Mouse (Mus musculus): Measurements from ENCODE around the gene Atad5.
"Not testable (repeated sequence)": the region's sequence is repeated elsewhere in the genome, so short reads cannot be mapped to it uniquely, and the experiment has no call there.

Atad5 gene

DNA sequence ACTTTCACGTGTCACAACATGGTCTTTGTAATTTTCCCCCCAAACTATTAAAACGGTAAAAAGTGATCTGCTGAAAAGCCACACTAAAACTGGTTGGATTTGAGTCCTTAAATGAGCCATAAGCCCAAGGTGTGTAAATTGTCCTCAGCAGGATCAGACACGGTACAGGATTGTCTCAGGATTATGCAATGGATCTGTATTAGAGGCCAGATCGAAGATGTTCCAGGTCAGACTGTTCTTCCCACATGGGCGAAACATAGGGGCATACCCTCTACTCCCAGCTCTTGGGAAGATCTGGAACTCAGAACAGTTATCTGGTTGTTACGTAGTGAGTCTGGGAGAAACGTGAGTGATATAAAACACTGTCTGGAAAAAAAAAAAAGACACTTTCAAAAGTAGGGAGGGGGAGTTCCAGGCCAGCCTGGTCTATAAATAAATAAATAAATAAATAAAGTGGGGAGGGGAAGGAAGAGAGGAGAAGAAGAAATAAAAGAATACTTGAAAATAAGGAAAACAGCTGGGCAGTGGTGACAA lies 7.3 kb upstream of the Atad5 start:
- no peak for DNase-seq (ENCODE audit: low spot score)

DNA sequence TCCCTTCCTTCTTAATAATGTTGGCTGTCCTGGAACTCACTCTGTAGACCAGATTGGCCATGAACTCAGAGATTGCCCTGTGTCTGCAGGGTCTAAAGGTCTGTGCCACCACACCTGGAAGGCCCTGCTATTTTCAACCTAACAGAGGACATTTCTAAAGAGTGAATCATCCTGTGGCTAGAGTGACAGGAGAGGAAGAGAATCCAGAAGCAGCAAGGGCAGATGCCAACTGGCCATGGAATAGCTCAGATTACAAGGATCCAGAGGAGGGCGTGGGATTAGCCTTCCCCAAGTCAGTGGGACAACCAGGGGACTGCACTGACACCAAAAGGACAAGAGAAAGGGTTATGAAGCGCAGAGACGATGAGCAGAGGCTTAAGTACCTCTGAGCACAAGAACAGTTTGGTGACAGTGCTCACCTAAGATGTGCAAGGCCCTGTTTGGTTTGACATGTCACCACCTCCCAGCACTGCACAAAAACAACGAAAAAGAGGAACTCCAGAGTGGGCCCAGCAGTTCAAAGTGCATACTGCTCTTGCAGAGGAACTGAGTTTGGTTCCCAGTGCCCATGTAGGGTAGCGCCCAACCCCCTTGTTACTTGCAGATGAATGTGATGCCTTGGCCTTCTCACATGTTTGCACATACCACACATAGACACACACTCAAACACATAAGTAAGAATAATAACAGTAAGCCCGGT lies 3.7 kb upstream of the Atad5 start:
- no peak for DNase-seq (ENCODE audit: low spot score)

- DNase-seq (ENCODE audit: low spot score) = peak; percentile 26
These were observed 2.4 kb upstream of the Atad5 start for GRCm38 (mm10) chr11:80086844-80087243.

- DNase-seq (ENCODE audit: low spot score) = no peak
These were observed 616 bp downstream of the Atad5 start for GRCm38 (mm10) chr11:80089817-80090214.

DNA sequence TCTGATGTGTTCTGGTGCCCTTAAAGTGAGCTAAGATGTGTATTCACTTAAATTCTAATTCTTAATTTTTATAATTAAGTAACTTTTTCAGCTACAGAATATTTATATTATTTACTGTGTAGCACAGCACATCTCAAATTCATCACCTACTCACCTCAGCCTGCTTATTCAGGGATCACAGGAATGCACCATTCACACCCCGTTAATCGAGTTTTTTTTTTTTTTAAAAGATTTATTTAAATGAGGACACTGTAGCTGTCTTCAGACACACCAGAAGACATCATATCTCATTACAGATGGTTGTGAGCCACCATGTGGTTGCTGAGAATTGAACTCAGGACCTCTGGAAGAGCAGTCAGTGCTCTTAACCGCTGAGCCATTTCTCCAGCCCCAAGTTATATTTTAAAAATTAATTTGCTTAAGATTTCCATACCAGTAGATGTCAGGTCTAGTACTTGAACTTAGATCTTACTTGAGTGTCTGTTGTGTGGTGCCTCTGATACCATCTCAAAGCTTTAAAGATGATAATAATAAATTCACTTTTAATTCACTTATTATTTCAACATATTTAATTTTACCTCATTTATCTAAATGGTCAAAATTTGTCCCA lies 1.5 kb downstream of the Atad5 start:
- no peak for DNase-seq (ENCODE audit: low spot score)

DNA sequence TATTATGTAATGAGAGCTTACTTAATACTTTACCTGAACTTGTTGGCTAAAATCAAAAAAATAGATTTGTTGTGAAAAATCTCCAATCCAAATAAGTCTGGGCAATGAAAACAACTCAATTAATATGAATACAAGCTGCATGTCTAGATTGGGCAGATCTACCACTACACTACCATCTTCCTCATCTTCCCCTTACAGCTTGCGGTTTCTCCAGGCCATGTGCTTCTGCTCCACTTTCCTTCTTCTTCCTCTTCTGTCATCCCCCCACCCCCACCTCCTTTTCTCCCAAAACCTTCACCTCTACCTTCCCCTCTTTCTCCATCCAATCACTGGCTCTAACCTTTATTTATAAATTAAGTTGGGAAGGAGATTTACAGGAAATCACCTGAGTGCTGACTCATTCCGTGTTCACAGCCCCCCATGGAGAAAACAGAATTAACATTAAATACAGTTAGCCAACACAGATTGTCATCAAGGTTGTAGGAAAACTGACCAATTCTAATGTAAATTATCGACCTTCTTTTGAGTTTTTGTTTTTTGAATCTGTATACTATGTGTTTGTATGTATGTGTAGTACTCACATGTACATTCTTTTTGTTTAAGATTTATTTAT lies 9.3 kb downstream of the Atad5 start:
- DNase-seq (ENCODE audit: low spot score) = no peak

DNA sequence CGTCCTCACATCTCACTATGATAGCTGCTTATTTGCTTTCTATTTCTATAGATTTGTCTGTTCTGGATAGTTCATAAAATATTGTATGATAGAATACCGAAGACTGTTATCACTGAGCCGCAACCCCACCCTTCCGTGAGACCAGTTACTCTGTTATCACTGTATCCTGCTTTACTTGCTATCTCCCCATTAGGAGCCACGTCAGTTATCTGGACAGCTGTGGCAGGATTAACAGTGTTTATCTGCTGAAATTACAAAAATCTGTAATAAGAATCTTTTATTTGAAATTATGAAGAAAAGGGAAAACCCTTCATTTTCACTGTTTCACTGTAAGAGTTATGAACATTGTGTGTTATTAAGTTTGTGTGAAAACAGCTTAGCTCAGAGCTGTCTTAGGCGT lies 12.1 kb downstream of the Atad5 start:
- no peak for DNase-seq (ENCODE audit: low spot score)

DNA sequence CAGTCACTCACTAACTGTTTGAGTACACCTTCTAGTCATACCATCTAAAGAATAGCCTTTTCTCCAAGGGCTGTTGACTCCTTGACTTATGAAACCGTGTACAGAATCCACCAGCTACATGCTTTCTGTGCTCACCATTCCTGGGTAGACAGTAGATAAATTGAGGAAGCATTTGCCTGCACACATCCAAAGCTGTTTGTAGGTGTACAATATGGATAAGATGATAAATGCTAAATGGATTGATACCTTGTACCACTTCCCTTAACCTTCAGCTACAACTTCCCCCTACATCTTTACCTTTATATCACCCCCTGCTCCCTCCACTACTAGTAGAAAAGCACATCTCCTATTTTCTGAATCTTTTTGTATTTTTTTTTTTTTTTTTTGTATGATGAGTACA lies 15.2 kb downstream of the Atad5 start:
- DNase-seq (ENCODE audit: low spot score) = no peak

DNA sequence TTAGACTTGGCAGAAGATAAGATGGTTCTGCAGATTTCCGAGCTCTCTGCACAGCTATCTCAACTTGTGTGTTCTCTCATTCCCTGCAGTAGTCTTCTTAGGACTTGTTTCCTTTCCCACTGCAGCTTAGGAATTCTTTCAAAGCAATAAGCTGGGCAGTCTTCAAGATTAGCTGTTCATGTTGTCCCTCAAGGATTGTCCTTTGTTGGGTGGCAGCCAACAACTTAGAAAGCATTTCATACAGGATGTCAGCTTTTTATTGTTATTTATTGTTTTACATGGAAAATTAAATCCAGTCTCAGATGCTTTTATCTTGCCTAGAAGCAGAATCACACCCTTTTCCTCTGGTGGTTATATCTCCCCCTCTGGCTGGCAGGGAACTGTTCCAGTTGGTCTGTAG lies 27.2 kb downstream of the Atad5 start:
- no peak for DNase-seq (ENCODE audit: low spot score)

- DNase-seq (ENCODE audit: low spot score) = no peak
These were observed 42.9 kb downstream of the Atad5 start for GRCm38 (mm10) chr11:80132050-80132449.

DNA sequence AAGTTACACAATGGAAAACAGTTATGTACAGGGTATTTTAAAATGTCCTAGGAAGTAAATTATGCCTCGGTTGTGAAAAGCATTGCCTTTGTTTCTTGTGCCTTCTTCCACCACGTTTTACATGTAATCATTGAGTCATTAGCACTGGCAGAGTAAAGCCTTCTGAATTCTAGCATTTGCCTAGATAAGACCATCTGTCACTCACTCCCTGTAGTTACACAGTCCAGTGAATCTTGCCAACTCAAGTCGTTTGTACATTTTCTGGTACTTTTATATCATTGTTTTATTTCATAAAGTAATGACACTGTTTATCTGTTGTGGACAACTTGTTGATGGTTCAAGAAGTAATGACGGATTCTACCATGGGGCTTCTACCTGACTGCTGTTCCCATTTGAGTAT lies 45.5 kb downstream of the Atad5 start:
- DNase-seq (ENCODE audit: low spot score) = no peak

DNA sequence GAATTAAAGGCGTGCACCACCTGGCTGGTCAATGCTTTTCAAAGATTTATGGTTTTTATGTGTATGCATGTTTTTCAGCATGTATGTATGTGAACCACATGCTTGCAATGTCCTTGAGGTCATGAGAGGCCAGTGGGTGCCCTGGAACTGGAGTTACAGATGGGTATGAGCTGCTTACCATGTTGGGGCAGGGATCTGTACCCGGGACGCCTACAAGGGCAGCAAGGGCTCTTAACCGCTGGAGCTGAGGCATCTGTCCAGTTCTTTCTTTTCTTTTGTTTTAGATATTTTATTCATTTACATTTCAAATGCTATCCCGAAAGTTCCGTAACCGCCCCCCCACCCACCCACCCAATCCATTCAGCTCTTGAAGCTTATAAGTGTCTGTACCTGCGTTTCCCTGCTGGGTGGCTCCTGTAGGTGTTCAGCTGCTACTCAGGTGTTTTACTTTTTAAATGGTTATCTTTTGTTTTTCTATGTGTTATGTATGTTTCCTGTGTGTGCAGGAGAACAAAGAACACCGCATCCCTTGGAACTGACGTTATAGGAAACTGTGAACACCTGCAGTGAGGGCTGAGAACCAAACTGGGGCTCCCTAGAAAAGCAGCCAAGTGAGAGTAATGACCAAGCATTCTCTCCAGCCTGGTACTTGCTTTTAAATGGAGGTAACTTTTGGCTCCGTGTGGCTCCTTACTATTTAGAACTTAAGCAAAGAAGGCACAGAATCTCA lies 46.9 kb downstream of the Atad5 start:
- DNase-seq (ENCODE audit: low spot score) = no peak

DNA sequence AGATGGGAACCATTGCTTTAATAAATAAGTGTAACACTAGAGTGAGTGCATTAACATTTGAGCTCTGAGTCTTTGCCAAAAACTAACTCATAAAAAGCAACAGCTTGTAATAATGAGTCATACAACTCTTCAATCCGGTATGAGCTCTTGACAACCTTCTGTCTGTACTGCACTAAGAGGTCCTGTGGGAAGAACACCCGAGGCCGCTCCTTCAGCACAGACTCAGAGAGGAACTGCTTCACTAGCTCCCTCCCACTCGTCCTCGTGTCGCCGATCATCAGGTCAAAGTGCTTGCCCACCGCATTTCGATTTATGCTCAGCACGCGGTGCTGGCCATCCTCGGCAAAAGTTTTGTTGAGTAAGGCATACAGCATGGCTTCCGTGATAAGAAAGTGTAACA lies 47.6 kb downstream of the Atad5 start:
- no peak for DNase-seq (ENCODE audit: low spot score)

- no peak for DNase-seq (ENCODE audit: low spot score)
These were observed 48.6 kb downstream of the Atad5 start for GRCm38 (mm10) chr11:80137773-80138172.

DNA sequence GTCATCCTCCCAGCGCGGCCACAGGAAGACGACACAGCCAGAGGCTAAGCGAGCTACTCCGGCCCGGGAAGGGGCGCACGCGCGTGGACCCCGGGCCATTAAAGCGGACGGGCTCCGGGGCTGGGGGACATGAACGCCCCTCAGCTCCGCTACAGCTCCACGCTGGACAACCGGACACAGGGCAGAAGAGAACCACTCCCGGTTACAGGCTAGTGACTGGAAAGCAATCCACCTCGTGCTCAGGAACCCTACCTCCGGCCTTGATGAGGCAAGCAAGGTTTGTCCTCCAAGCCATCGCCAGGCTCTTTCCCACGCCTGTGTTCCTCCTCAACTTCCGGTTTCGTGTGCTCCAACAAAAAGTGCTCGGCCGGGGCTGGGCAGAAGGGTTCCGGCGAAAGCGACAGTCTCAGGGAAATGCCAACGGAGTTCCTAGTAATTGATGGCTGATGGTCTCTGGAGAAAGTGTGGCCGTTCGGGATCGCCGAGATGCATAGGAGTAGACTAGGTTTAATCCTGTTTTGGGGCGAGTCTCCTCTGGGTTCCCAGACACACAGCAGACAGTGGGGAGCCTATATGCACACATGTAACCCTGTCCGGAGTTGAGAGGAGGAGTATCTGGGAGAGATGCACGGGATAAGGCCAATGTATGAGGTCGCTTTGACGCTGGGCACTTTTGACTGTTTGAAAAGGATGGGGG lies 52.8 kb downstream of the Atad5 start, which contains the start of gene Tefm:
Gene Tefm (minus strand): TSS at position 351 of the 697 bp plus-strand sequence.
- peak; percentile 65 for DNase-seq (ENCODE audit: low spot score)

DNA sequence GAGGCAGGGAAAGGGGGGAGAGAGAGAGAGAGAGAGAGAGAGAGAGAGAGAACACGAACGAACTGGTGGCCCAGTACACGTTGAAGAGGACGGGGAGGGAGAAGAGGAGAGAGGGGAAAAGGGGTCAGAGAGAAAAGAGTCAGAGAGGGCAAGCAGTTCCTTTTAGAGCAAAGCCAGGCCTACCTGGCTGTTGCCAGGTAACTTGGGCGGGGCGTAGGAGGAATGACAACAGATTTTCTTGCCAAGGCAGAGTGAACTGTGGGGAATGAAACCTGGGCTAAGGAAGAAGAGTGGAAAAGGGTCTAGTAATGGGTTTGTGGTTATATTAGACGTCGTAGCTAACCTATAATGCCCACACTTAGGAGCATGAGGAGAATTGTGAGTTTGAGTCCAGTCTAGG lies 53.7 kb downstream of the Atad5 start:
- no peak for DNase-seq (ENCODE audit: low spot score)

DNA sequence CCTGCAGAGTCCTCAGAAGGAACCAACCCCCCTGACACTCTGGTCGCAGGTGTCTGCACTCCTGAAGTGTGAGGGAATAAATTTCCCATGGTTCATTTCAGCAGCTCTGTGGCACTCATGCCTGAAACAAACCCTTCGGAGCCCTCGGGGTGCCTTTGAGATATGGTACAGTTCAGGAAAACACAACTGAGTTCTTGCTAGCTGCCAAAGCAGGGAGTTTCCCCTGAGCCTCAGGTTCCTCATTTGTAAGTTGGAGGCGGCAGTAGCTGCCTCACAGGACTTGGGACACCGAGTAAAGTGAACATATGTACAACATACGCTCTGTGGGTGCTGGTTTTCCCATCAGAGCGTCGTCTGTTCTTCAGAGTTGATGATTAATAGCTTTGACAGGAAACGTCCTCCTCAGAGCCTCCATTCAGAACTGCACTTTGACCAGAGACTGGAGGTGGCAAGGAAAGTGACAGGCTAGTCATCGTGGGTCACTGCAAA lies 56.6 kb downstream of the Atad5 start:
- no peak for DNase-seq (ENCODE audit: low spot score)

DNA sequence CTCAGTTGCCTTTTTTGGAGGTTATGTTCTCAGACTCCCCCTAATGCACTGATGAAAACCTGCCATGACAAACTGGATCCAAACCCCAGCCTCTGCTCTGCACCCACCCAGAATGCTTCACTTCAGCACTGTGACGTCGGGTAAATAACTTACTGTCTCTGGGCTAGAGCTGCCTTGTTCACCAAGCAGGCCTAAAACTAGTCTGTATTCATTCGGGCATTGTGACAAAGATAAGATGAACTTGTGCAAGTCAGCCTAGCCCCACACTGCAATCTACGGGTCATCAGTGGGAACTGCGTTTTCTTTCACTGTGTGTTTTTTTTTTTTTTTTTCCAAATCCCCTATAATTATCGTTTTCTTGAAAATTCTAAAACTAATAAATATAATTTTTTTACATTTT lies 58.5 kb downstream of the Atad5 start:
- no peak for DNase-seq (ENCODE audit: low spot score)

GRCm38 (mm10) chr11:80148313-80148712 lies 59.1 kb downstream of the Atad5 start:
- DNase-seq (ENCODE audit: low spot score) = no peak

GRCm38 (mm10) chr11:80148974-80149373 lies 59.8 kb downstream of the Atad5 start:
- DNase-seq (ENCODE audit: low spot score) = not testable (repeated sequence)

DNA sequence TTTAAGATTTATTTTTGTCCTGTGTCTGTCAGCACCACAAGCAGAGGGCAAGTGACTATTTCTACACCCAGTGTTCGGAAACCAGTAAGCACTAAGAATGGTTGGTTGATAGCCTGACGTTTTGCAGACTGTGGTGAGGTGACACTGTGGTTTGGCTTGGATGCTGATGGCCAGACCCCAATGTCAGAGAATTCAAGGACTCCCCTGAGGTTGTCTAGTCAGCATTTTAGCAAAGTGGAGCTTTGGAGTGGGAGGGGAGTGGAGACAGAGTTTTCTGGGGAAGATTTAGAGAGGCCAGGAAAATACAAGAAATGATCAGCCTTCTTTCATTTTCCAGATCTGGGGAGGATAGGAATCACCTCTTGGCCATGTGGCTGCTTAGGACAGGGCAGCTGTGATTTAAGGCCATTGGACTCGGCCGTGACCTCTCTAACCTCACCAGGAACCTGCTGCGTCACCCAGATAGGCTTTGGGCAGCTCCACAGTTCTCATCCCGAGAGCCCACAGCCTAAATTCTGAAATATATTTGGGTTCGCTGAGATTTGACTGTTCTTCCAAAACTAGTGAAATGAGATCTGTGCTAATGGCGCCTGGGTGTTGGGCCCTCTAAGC lies 60.3 kb downstream of the Atad5 start:
- no peak for DNase-seq (ENCODE audit: low spot score)

Measured in ovary, postnatal 10 days (tissue).